Comparison of ENCODE assay signal across 7 mouse cellular contexts in the genomic region with DNA sequence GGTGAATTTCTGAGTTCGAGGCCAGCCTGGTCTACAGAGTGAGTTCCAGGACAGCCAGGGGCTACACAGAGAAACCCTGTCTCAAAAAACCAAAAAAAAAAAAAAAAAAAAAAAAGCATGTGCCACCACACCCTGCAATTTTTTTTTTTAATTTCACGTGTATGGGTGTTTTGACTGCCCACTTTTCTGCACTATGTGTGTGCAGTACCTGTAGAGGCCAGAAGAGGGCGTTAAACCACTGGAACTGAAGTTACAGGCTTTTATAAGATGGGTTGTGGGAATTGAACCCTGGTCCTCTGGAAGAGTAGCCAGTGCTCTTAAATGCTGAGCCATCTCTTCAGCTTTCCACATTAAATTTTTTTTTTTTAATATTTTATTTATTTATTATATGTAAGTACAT. TPM values are rescaled to one million over a fixed set of nuclear protein-coding genes. Genes with fewer than 3 reads are reported as not detected.
DNase-seq lines count a peak whose midpoint lies in the region; ATAC-seq and TF ChIP-seq lines count a peak whose summit lies in the region.
"Not testable (repeated sequence)": the region's sequence is repeated elsewhere in the genome, so short reads cannot be mapped to it uniquely, and the experiment has no call there.

No protein-coding gene starts in this region.

- H3K9ac ChIP-seq in intestine, postnatal 0 days (ENCODE audit: low read depth, low read length); liver, postnatal 0 days (replicated peaks): not testable (repeated sequence)

- not testable (repeated sequence) for H3K4me1 ChIP-seq in intestine, postnatal 0 days (replicated peaks; ENCODE audit: control insufficient read depth, insufficient read depth, low read length); liver, postnatal 0 days (ENCODE audit: insufficient read depth)

- H3K27ac ChIP-seq in intestine, postnatal 0 days (ENCODE audit: low read depth, low read length); liver, postnatal 0 days (ENCODE audit: low read depth): not testable (repeated sequence)

- DNase-seq in ES-CJ7 (ENCODE audit: low read depth, low spot score): peak; percentile 38
- DNase-seq in ZHBTc4 (ENCODE audit: low read depth, low spot score): peak; percentile 72
- peak; percentile 2 for DNase-seq in gastrocnemius, postnatal 25 days
- not testable (repeated sequence) for DNase-seq in liver, postnatal 0 days
- peak; percentile 34 for DNase-seq in naive thymus-derived CD4-positive, alpha-beta T cell, adult 2 months (ENCODE audit: low read depth)
- peak; percentile 52 for DNase-seq in testis, postnatal 14 days (ENCODE audit: low spot score)

- not testable (repeated sequence) for H3K36me3 ChIP-seq in intestine, postnatal 0 days (ENCODE audit: control insufficient read depth, insufficient read depth); liver, postnatal 0 days (replicated peaks; ENCODE audit: insufficient read depth, low read length)

- not testable (repeated sequence) for H3K9me3 ChIP-seq in intestine, postnatal 0 days (ENCODE audit: control insufficient read depth); liver, postnatal 0 days (ENCODE audit: low read length)

- WGBS in intestine, postnatal 0 days: 81% methylated on average over 3 of the region's 3 CpGs
- WGBS in liver, postnatal 0 days (ENCODE audit: insufficient replicate concordance): 65% methylated on average over 3 of the region's 3 CpGs

- not testable (repeated sequence) for H3K4me3 ChIP-seq in intestine, postnatal 0 days (ENCODE audit: low read depth, low read length); liver, postnatal 0 days (ENCODE audit: low read depth, low read length)

- peak; percentile 38 for TF ChIP-seq CTCF in intestine, postnatal 0 days (IDR thresholded peaks at IDR 0.05; ENCODE audit: low read depth)
- TF ChIP-seq CTCF in liver, postnatal 0 days (IDR thresholded peaks at IDR 0.05; ENCODE audit: low read depth): peak; percentile 41

- not testable (repeated sequence) for H3K27me3 ChIP-seq in intestine, postnatal 0 days (replicated peaks; ENCODE audit: control insufficient read depth, insufficient read depth, low read length); liver, postnatal 0 days (ENCODE audit: insufficient read depth, low read length)

- ATAC-seq in intestine, postnatal 0 days; liver, postnatal 0 days: not testable (repeated sequence)

- H3K4me2 ChIP-seq in intestine, postnatal 0 days (replicated peaks; ENCODE audit: low read depth); liver, postnatal 0 days (ENCODE audit: low read depth, low read length): not testable (repeated sequence)

- not testable (repeated sequence) for TF ChIP-seq EP300 in liver, postnatal 0 days (IDR thresholded peaks at IDR 0.05; ENCODE audit: low read depth)

RNA-seq across cellular contexts. Expression of gene Polr3e, which starts 7.4 kb away (rescaled TPM):
- 10 to 100 TPM in 1 of 2 experiments, 1 to 10 TPM in 1; 9.0 to 11.0 TPM for total RNA-seq in gastrocnemius, postnatal 25 days (2021)
- polyA plus RNA-seq in intestine, postnatal 0 days (2015; fragmentation: Nextera tagmentation; extraction: Ambion mirVana): 18.3 and 19.6 TPM in 2 replicates
- 8.5 and 9.3 TPM in 2 replicates for polyA plus RNA-seq in liver, postnatal 0 days (2015; fragmentation: Nextera tagmentation; extraction: Ambion mirVana)
